Mouse (Mus musculus) B cell, adult 67 days (primary cell): ENCODE results near the gene Mindy4b-ps. TPM values are rescaled to one million over a fixed set of nuclear protein-coding genes. Genes with fewer than 3 reads are reported as not detected.

Source experiments
- total RNA-seq, 2 experiments: library from RNA; stranded (reverse); gene quantifications; 4 replicates each; pipeline ENCODE4 v1.2.4; 2023

The Mindy4b-ps gene
- not detected for total RNA-seq

DNA sequence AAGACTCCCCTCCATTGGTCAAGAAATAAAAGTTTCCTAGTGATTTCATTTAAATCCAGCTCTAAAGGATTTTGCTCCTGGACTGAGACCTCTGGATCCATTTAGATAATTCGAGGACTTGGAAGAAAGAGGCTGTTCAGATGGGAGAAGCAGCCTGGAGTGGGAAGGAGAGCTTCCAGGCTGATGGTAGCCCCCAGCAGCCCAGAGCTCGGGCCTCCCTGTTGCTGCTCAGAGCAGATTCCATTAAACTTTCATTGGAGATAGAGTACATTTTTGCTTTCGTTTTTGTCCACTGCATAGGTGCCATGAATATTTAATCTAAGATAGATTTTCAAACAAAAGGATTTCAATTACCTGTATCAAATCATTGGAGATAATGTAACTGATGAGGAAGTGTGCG, at the start of gene Mindy4b-ps:
Gene Mindy4b-ps (minus strand): TSS at position 101 of the 400 bp plus-strand sequence.

Other genes starting within 250 kb of the Mindy4b-ps start
- gene Selenot, start 245.7 kb downstream of the Mindy4b-ps start, total RNA-seq: 100 to 1,000 TPM; 134 to 136 TPM
- not detected for gene Erich6, start 185.1 kb downstream of the Mindy4b-ps start, total RNA-seq
- 100 to 1,000 TPM in 1 of 2 experiments, 10 to 100 TPM in 1; 95.0 to 116 TPM for gene Siah2, start 129.9 kb downstream of the Mindy4b-ps start, total RNA-seq
- gene Clrn1, start 63.0 kb upstream of the Mindy4b-ps start, total RNA-seq: not detected
- gene Med12l, start 183.5 kb upstream of the Mindy4b-ps start, total RNA-seq: under 1 TPM; 0.39 to 0.78 TPM